Mouse (Mus musculus): ENCODE results near the gene Zbtb38.

DNA sequence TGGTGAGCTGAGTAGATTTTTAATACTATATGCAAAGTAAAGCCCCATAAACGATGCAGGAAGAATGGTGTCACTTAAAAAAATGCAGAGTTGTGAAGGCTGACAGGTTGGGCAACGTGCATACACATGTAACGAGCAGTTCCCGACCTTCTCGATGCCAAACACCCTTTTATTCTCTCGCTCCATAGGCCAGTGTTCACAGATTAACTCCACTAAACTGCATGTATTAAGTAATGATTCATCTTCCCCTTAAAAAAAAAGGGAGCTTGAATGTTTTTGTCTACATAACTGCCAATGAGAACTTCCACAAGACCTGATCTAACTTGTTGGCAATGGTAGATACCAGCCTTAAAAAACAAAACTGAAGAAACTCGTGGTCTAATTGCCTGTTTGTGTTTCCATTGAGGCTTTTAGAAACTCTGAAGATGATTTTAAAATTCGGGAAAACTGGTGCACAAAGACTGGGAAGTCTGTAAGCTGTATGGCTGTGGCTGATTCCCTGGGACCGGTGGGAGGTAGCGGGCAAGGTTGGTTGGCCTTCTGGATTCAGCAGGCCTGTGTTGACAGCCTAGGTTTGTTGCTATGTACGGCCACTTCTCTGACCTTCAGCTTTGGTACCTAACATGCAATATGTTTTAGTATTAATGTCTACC lies 32.0 kb downstream of the Zbtb38 start:
- TF ChIP-seq CTCF (IDR thresholded peaks at IDR 0.05; ENCODE audit: borderline replicate concordance, extremely low read depth, insufficient read depth, insufficient read length), result no peak
- TF ChIP-seq POLR2A (IDR thresholded peaks at IDR 0.05; ENCODE audit: borderline replicate concordance, extremely low read depth, insufficient read depth, insufficient read length, poor library complexity, severe bottlenecking), result no peak

Measured in brain, embryonic 14.5 days (tissue).